Mouse (Mus musculus) hindbrain, embryonic 13.5 days (tissue): ENCODE data around the gene Yeats2. TPM values are rescaled to one million over a fixed set of nuclear protein-coding genes. Genes with fewer than 3 reads are reported as not detected.

Experiments used
- ATAC-seq: fragments of 200-750 bp; cut with Nextera tagmentation; 2 replicates; pipeline ENCODE4 v1.8.0; 2017; ENCODE audit warnings: moderate TSS enrichment; ENCODE audit not compliant: low FRiP score
- H3K27ac ChIP-seq: fragments of 300-500 bp; sonication (generic); 2 replicates; pipeline ENCODE4 v1.5.1; 2015; ENCODE audit warnings: inconsistent platforms, mild to moderate bottlenecking, moderate library complexity
- H3K27me3 ChIP-seq: fragments of 300-500 bp; sonication (generic); 2 replicates; pipeline ENCODE4 v1.6.1; 2015; ENCODE audit warnings: mild to moderate bottlenecking, inconsistent platforms
- H3K36me3 ChIP-seq: fragments of 300-500 bp; sonication (generic); 2 replicates; pipeline ENCODE4 v1.6.1; 2015; ENCODE audit warnings: mild to moderate bottlenecking, inconsistent platforms
- H3K4me1 ChIP-seq: fragments of 300-500 bp; sonication (generic); replicated peaks from 2 replicates; pipeline ENCODE4 v1.6.1; 2015; ENCODE audit warnings: inconsistent platforms
- H3K4me2 ChIP-seq: fragments of 300-500 bp; sonication (generic); 2 replicates; pipeline ENCODE4 v1.6.1; 2015; ENCODE audit warnings: inconsistent platforms, mild to moderate bottlenecking, moderate library complexity
- H3K4me3 ChIP-seq: fragments of 300-500 bp; sonication (generic); 2 replicates; pipeline ENCODE4 v1.5.1; 2015; ENCODE audit warnings: mild to moderate bottlenecking, inconsistent platforms
- H3K9ac ChIP-seq: fragments of 300-500 bp; sonication (generic); 2 replicates; pipeline ENCODE4 v1.6.1; 2015; ENCODE audit warnings: mild to moderate bottlenecking, inconsistent platforms
- H3K9me3 ChIP-seq: fragments of 300-500 bp; sonication (generic); 2 replicates; pipeline ENCODE4 v1.6.1; 2016; ENCODE audit warnings: inconsistent platforms
- WGBS: fragments of 180-500 bp; shearing (Covaris S2); methylation state at CpG from one replicate; pipeline ENCODE4 v1.1.7; 2015; 5-methylcytosine and 5-hydroxymethylcytosine counted together
- polyA plus RNA-seq: library from polyadenylated mRNA; unstranded; fragments of >200 nt; fragmentation: Nextera tagmentation; extraction: Ambion mirVana; gene quantifications from 2 replicates; pipeline ENCODE4 v1.2.1, GENCODE M21; 2015

Gene Yeats2
- polyA plus RNA-seq, 1 experiment from 2014 or later = 26.1 TPM

DNA sequence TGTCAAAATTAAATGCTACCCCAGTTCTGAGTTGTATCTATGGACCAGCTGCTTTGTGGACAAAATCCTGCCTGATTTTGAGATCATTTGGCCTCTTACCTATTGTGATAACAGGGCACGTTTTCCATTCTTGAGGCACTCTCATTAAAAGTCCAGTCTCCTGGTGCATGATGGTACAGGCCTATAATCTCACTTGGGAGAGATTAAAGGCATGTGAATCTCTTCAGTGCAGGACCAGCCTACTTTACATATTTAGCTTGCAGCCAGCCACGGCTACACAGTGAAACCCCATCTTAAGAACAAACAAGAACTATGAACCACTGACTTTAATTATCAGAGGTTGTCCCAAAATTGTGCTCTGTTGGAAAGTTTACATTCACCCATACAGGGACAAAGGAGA lies 10.5 kb upstream of the Yeats2 start:
- 70% methylated on average over 2 of the region's 2 CpGs for WGBS
- ATAC-seq = no peak
- Histone ChIP-seq H3K9me3 (no peaks in the 10 kb centered on the region), H3K4me1 (no peaks in the 10 kb centered on the region), H3K9ac (no peak overlapping the region), H3K27me3 (no peaks in the 10 kb centered on the region), H3K4me2 (no peak overlapping the region), H3K27ac (no peak overlapping the region), H3K4me3 (no peak overlapping the region), H3K36me3 (peaks cover 18% of the 10 kb centered on the region)

DNA sequence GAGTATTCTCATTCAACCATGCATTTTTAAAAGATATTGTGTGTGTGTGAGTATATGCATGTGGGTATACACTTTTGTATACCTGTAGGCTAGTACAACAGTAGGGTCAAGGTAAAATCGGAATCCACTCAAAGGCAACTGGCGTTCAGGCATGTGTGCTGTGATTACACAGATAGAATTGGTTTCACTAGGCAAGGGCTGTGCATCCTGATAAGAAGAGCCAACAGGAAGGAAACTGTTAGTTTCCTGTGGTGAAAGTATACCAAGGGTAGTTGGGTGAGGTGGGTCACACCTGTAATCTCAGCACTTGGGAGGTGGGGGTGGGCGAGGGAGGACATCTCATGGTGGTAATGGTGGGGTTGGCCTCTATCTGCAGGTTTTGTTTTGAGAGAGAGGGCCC lies 3.7 kb downstream of the Yeats2 start:
- Histone ChIP-seq H3K27ac (no peak overlapping the region), H3K9ac (no peak overlapping the region), H3K36me3 (peaks cover 8% of the 10 kb centered on the region), H3K4me1 (peaks cover 22% of the 10 kb centered on the region), H3K4me2 (no peak overlapping the region), H3K4me3 (no peak overlapping the region), H3K27me3 (no peaks in the 10 kb centered on the region), H3K9me3 (no peaks in the 10 kb centered on the region)
- 95% methylated on average over 3 of the region's 3 CpGs for whole genome bisulfite sequencing
- no peak for ATAC-seq

DNA sequence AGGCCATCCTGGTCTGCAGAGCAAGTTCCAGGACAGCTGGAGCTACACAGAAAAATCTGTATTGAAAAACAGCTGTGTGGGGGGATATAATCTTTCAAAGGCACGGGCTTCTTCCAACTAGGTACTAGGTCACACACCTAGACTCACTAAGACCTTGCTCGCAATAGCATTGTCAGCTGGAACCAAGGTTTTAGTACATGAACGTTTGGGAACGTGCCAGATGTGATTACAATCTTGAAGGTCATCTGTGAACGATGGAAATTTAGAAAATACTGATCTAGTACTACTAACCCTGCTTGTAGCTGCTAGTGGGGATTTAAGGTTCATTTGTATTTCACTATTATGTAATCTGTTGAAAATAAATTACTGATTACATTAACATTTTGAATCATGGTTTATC lies 11.1 kb downstream of the Yeats2 start:
- Histone ChIP-seq H3K4me1 (no peaks in the 10 kb centered on the region), H3K9me3 (no peaks in the 10 kb centered on the region), H3K27me3 (no peaks in the 10 kb centered on the region), H3K4me3 (no peak overlapping the region), H3K27ac (no peak overlapping the region), H3K4me2 (no peak overlapping the region), H3K9ac (no peak overlapping the region), H3K36me3 (peaks cover 34% of the 10 kb centered on the region)
- WGBS = 85% methylated on average over 5 of the region's 5 CpGs
- no peak for ATAC-seq

DNA sequence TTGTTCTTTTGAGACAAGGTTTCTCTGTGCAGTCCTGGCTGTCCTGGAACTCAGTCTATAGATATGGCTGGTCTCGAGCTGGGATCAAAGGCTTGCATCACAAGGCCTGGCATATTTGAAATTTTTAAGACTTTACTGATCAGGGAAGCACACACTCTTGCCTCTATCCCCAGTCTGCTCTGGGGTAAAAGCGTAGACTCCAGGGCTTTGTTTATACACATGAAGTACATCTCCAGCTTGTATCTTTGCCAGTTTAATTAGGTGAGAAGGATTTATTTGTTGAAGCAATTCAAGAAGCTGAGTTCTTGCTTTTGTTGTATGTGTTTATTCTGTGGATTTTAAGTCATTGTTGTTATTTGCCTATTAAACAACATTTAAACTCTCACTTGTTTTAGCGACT lies 12.9 kb downstream of the Yeats2 start:
- H3K27ac ChIP-seq = no peak overlapping the region
- H3K4me2 ChIP-seq = no peak overlapping the region
- H3K4me1 ChIP-seq = no peaks in the 10 kb centered on the region
- H3K4me3 ChIP-seq = no peak overlapping the region
- ATAC-seq = no peak
- H3K27me3 ChIP-seq = no peaks in the 10 kb centered on the region
- H3K9ac ChIP-seq = no peak overlapping the region
- WGBS = 79% methylated on average over 3 of the region's 3 CpGs
- peaks cover 49% of the 10 kb centered on the region for H3K36me3 ChIP-seq
- H3K9me3 ChIP-seq = no peaks in the 10 kb centered on the region

DNA sequence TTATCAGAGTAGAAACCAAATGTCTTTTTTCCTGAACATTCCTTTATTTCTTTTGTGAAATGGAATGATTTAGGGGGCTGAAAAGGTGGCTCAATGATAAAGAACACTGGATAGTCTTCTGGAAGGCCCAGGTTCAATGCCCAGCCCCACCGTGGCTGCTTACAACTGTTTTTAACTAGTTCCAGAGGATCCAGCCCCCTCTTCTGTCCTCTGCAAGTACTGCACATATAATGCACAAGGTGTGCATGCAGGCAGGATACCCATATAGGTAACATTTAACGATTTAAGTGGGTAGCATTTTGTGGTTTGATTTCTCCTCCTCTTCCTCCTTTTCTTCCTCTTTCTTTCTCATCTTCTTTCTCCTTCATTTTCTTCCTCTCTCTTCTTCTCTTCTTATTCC lies 19.3 kb downstream of the Yeats2 start:
- Histone ChIP-seq H3K9me3 (no peaks in the 10 kb centered on the region), H3K4me3 (no peak overlapping the region), H3K4me2 (no peak overlapping the region), H3K9ac (no peak overlapping the region), H3K27ac (no peak overlapping the region), H3K36me3 (peaks cover 86% of the 10 kb centered on the region), H3K27me3 (no peaks in the 10 kb centered on the region), H3K4me1 (no peaks in the 10 kb centered on the region)
- ATAC-seq = no peak
- 89% methylated on average over 2 of the region's 2 CpGs for WGBS

- H3K27me3 ChIP-seq = no peaks in the 10 kb centered on the region
- H3K4me3 ChIP-seq = no peak overlapping the region
Observed at GRCm38 (mm10) chr16:20169071-20169470, 28.2 kb downstream of the Yeats2 start.

GRCm38 (mm10) chr16:20169471-20170106 lies 28.7 kb downstream of the Yeats2 start:
- H3K9ac ChIP-seq = no peak overlapping the region
- no peaks in the 10 kb centered on the region for H3K27me3 ChIP-seq
- H3K27ac ChIP-seq = no peak overlapping the region
- H3K9me3 ChIP-seq = no peaks in the 10 kb centered on the region
- no peak for ATAC-seq
- no peak overlapping the region for H3K4me3 ChIP-seq
- 72% methylated on average over 3 of the region's 3 CpGs for whole genome bisulfite sequencing
- no peak overlapping the region for H3K4me2 ChIP-seq
- no peaks in the 10 kb centered on the region for H3K4me1 ChIP-seq
- peaks cover 84% of the 10 kb centered on the region for H3K36me3 ChIP-seq

More at GRCm38 (mm10) chr16:20169071-20169470, 28.2 kb downstream of the Yeats2 start:
- Histone ChIP-seq H3K9me3 (no peaks in the 10 kb centered on the region), H3K27ac (no peak overlapping the region), H3K4me2 (no peak overlapping the region), H3K4me1 (no peaks in the 10 kb centered on the region), H3K9ac (no peak overlapping the region), H3K36me3 (peaks cover 84% of the 10 kb centered on the region)
- 88% methylated on average over 3 of the region's 3 CpGs for WGBS
- ATAC-seq = no peak

GRCm38 (mm10) chr16:20179406-20180175 lies 38.7 kb downstream of the Yeats2 start:
- 80% methylated on average over 23 of the region's 23 CpGs for WGBS
- no peak for ATAC-seq
- H3K36me3 ChIP-seq = peaks cover 69% of the 10 kb centered on the region
- H3K9ac ChIP-seq = no peak overlapping the region
- no peaks in the 10 kb centered on the region for H3K4me1 ChIP-seq
- no peaks in the 10 kb centered on the region for H3K27me3 ChIP-seq
- H3K4me3 ChIP-seq = no peak overlapping the region
- no peak overlapping the region for H3K27ac ChIP-seq
- no peak overlapping the region for H3K4me2 ChIP-seq
- no peaks in the 10 kb centered on the region for H3K9me3 ChIP-seq

DNA sequence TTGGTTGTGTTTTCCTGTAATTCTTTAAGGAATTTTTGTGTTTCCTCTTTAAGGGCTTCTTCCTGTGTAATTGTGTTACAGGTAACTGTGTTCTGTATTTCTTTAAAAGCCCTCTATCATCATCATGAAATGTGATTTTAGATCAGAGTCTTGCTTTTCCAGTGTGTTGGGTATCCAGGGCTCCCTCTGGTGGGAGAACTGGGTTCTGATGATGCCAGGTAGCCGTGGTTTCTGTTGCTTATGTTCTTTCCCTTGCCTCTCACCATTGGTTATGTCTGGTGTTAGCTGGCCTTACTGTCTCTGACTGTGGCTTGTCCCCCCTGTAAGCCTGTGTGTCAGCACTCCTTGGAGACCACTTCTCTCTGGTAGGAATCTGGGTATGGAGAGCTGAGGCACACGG lies 44.5 kb downstream of the Yeats2 start:
- Histone ChIP-seq H3K27ac (no peak overlapping the region), H3K9me3 (no peaks in the 10 kb centered on the region), H3K36me3 (peaks cover 66% of the 10 kb centered on the region), H3K4me3 (no peak overlapping the region), H3K4me1 (no peaks in the 10 kb centered on the region), H3K27me3 (no peaks in the 10 kb centered on the region), H3K4me2 (no peak overlapping the region), H3K9ac (no peak overlapping the region)
- no peak for ATAC-seq
- WGBS = 62% methylated on average over 2 of the region's 2 CpGs

- no peak for ATAC-seq
- 85% methylated on average over 3 of the region's 3 CpGs for WGBS
- H3K4me2 ChIP-seq = no peak overlapping the region
- H3K27me3 ChIP-seq = no peaks in the 10 kb centered on the region
- no peak overlapping the region for H3K27ac ChIP-seq
- no peak overlapping the region for H3K9ac ChIP-seq
- no peaks in the 10 kb centered on the region for H3K9me3 ChIP-seq
- H3K4me1 ChIP-seq = no peaks in the 10 kb centered on the region
- no peak overlapping the region for H3K4me3 ChIP-seq
- peaks cover 84% of the 10 kb centered on the region for H3K36me3 ChIP-seq
Observed at GRCm38 (mm10) chr16:20191161-20191882, 50.5 kb downstream of the Yeats2 start.

- Histone ChIP-seq H3K9me3 (no peaks in the 10 kb centered on the region), H3K4me1 (no peaks in the 10 kb centered on the region), H3K4me2 (no peak overlapping the region), H3K9ac (no peak overlapping the region), H3K36me3 (peaks cover 84% of the 10 kb centered on the region), H3K27me3 (no peaks in the 10 kb centered on the region), H3K4me3 (no peak overlapping the region), H3K27ac (no peak overlapping the region)
- ATAC-seq = no peak
Observed at GRCm38 (mm10) chr16:20192043-20192442, 51.2 kb downstream of the Yeats2 start.

DNA sequence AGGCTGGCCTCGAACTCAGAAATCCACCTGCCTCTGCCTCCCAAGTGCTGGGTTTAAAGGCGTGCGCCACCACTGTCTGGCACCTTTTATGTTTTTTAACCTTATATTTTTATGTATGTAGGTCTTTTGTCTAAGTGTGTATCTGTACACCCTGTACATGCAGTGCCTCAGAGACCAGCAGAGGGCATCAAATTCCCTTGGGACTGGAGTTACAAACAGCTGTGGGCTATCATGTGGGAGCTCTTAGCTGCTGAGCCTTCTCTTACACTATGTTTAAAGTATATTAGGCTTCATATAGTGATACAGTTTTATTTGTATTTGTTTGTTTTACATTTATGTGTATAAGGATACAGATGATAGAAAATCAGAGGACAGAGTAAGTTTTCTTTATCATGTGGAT lies 54.7 kb downstream of the Yeats2 start:
- no peak for ATAC-seq
- Histone ChIP-seq H3K9me3 (no peaks in the 10 kb centered on the region), H3K4me1 (no peaks in the 10 kb centered on the region), H3K27ac (no peak overlapping the region), H3K9ac (no peak overlapping the region), H3K36me3 (peaks cover 91% of the 10 kb centered on the region), H3K4me2 (no peak overlapping the region), H3K4me3 (no peak overlapping the region), H3K27me3 (no peaks in the 10 kb centered on the region)
- WGBS = 91% methylated on average over 3 of the region's 3 CpGs
